Mouse (Mus musculus): ENCODE measurements around the gene Fbxo4.

Fbxo4 gene

DNA sequence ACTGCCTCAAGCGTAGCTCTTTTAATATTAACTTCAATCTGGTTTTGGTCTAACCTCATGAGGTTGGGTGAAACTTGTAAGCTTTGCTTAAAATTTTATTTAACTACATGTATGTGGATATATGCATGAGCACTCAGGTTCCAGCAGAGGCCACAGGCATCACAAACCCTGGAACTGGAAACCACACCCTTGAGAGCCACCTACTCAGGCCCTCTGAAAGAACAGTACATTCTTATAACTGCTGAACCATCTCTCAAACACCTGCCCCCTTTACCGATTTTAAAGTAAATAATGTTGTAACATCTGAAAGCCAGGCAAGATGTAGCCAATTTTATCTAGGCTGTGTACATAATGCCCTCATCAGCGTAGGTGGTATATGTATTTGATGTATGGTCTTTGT lies 498 bp upstream of the Fbxo4 start:
- DNase-seq (ENCODE audit: low read depth, low spot score): no peak

DNA sequence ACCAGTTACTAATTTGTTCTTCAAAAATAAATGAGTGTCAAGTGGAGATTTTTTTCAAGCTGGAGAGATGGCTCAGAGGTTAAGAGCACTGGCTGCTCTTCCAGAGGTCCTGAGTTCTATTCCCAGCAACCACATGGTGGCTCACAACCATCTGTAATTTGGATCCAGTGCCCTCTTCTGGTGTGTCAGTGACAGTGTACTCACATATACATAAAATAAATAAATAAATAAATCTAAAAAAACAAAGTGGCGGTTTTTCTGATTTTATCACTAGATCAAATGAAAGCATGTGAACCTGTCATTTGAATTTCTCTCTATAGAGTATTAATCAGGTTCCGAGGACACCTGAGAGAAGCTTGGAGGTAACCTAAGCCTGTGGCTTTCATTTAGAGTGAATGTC lies 1.1 kb downstream of the Fbxo4 start:
- no peak for DNase-seq (ENCODE audit: low read depth, low spot score)

DNA sequence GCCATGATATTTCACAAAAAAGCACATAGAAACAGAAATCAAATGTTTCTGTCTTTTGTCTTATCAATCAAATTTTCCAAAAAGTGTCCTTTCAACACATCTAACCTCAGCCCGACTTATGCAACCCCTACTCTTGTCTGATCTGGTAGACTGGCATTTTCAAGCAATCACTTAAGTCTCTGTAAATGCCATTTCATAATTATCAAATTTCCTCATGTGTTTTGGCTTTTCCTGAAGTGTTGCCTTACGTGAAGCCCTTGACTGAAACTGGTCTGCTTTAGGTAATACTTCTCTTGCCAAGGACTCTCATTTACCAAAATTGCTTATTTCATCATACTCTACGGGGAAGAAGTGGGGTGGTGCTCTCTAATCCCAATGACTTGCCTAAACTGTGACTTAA lies 6.1 kb downstream of the Fbxo4 start:
- DNase-seq (ENCODE audit: low read depth, low spot score): no peak

DNA sequence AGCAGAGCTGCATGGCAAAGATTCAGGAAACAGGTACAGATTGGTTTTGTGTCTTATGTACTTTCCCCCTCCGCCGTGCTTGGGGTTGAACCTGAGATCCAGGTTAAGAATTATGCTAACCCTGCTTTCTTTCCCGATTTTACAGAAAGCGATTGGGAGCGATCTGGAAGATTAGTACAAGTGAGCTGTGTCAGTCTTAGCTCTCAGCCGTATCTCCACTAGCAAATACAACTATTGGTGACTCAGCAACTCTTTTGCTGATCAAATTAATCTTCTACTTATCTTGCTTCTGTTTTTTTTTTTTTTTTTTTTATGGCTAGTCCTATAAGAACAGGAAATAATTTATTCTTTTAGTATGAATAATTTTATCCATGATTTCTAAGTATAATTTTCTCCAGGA lies 9.2 kb downstream of the Fbxo4 start:
- no peak for DNase-seq (ENCODE audit: low read depth, low spot score)

DNA sequence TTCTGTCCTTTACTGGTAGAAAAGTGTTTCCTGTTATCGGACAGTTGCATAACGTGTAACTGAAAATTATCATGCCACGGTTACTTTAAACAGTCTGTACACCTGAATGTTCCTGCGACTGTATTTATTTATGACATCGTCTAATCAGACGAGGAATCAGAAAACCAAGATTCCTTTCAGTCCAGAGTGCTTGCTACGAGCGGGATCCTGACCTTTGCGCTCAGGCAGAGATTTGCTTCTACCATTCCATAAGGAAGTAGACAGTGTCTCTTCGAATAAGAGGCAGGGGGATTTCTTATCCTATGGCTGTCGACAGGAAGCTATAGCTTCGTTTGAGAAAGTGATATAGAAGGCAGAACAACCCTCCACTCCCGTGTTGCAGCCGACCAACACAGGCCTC lies 9.6 kb downstream of the Fbxo4 start:
- DNase-seq (ENCODE audit: low read depth, low spot score): no peak

DNA sequence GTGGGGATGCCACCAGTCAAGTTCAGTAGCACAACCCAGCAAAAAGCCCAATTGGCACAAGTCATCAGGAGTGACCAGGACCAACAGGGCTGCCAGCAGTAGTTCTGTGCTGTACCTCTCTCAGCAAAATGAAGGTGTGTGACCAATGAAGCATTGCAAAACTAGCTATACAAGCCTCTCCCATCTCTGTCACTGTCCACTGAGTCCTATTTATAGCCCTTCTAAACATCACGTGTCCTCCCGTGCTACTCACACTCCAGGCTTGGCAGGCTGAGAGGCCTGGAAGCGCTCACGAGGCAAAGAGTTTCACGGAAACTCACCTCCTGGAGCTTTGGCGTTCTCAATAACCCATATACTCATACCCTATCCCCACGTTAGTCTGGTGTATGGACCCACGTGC lies 17.1 kb downstream of the Fbxo4 start:
- no peak for DNase-seq (ENCODE audit: low read depth, low spot score)

DNA sequence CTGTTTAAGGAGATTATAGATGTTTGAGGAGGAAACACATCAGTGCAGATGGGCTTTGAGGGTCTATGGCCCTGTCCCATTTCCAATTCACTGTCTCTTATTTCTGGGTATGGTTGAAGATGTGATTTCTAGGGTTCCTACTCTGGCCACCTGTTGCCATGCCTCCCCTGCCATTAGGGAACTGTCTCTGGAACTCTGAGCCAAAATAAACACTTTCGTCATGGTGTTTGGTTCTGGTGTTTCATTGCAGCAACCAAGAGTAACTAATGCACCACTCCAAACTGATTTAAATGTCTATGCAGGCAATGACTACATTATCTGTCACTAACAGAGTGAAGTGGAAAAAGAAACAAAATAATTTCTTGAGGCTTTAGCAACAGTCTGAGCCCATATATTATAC lies 19.3 kb downstream of the Fbxo4 start:
- no peak for DNase-seq (ENCODE audit: low read depth, low spot score)

DNA sequence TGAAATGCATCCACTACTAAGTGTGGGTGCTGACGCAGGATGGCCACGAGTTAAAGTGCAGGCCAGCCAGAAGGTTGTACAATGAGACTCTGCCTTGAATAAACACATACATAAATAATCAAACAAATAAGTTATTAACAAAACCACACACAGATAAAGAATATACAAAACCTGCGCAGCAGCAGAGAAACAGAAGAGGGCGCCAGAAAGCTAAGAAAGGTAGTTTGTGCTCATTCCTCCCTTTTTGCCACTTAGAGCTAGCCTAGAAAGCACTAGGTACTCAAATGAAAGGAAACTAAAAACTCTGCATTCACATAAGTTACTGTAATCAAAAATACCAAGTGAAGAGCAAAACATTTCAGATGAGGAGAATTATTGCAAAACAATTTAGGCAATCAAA lies 21.4 kb downstream of the Fbxo4 start:
- DNase-seq (ENCODE audit: low read depth, low spot score): peak; percentile 25

DNA sequence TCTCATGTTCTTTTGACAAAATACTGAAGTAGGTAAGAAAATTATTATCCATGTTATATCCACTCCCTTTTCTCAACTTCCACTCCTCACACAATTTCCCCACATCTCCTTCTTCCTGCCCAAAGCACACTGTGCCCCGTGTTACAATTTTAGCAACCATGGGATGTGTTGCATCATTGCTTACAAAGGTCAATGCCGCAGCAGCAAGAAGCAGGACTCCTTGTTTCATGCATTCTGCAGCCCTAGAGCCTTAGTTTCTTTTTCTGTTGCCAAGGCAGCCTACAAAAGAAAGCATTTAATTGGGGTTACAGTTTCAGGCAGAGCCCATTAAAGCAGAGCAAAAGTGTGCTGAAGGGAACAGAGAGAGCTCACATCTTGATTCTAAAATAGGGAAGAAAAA lies 24.4 kb downstream of the Fbxo4 start:
- DNase-seq (ENCODE audit: low read depth, low spot score): no peak

DNA sequence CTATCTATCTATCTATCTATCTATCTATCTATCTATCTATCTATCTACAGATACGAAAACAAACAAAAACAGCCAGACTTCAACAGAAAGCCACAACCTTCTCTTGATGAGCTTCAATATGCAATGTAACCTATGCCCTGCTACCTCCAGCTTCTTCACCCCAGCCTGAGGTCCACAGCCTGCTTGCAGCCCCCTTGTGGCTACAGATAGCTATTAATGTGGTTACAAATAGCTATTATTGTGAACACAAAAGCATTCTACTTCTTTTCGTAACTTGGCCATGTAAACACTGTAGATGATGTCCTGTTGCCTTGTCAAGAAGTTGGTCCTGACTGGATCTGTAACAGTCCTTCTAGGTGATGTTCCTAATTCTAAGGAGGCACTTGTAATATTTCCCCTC lies 41.2 kb downstream of the Fbxo4 start:
- DNase-seq (ENCODE audit: low read depth, low spot score): peak; percentile 30

DNA sequence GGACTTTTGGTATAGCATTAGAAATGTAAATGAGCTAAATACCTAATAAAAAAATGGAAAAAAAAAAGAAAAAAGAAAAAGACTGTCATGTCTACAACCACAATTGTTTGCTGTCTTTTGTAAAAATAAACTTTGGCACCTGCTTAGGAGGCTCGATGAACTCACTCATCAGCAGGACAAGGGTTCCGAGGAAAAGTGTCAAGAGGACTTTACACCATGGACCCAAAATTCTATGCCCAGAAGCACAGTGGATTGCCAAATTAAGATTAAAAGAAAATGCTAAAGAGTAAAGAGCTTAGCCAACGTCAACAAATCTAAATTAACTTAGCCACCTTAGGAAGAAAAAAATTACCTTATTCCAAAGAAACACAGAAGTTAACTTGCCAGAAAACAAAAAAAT lies 43.3 kb downstream of the Fbxo4 start:
- DNase-seq (ENCODE audit: low read depth, low spot score): no peak

DNA sequence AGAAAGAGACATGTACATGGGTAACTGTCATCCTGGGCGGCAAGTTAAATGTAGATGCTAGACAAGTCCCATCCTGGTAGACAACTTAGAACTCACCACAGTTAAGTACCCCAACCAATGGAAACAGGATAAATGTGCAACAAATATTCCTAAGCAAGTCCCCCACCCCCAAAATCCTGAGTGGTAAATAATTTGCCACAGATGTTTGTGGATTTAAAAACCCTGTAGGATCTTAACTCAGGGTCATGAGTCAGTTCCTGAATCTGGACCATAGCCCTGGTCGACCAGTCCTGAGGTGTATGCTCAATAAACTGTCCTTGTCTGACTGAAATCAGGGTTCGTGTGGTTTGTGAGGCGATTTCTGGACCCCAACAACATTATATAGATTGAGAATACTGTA lies 45.9 kb downstream of the Fbxo4 start:
- DNase-seq (ENCODE audit: low read depth, low spot score): no peak

DNA sequence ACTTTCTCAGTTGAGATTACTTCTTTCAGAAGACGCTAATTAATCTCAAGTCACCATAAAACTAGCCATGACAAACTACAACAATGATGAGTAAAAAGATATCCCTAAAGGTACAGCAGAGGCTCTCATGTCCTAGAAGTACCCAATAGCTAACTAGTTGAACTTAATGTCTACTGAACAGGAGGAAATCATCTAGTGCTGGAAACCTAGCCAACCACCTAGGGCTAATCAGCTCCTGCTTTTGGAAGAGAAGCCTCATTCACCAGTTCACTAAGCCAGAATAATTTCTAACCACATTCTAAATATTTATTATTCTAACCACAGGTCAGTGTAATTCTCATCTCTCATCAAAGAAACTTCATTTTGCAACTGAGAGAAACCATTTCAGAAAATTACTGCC lies 47.4 kb downstream of the Fbxo4 start:
- no peak for DNase-seq (ENCODE audit: low read depth, low spot score)
